Mouse (Mus musculus) embryonic facial prominence, embryonic 13.5 days (tissue): Measurements from ENCODE around the gene Mrtfa. TPM values are rescaled to one million over a fixed set of nuclear protein-coding genes. Genes with fewer than 3 reads are reported as not detected.

Source experiments
- ATAC-seq: fragments of 200-750 bp; cut with Nextera tagmentation; 2 replicates; pipeline ENCODE4 v1.8.0; 2017; ENCODE audit warnings: low read depth; ENCODE audit not compliant: insufficient number of reproducible peaks, insufficient read depth, low FRiP score, low TSS enrichment
- H3K27ac ChIP-seq: fragments of 300-500 bp; sonication (generic); 2 replicates; pipeline ENCODE4 v1.5.1; 2015; ENCODE audit warnings: moderate library complexity, mild to moderate bottlenecking, inconsistent platforms
- H3K27me3 ChIP-seq: fragments of 300-500 bp; sonication (generic); 2 replicates; pipeline ENCODE4 v1.6.1; 2015; ENCODE audit warnings: mild to moderate bottlenecking, inconsistent platforms
- H3K36me3 ChIP-seq: fragments of 300-500 bp; sonication (generic); 2 replicates; pipeline ENCODE4 v1.6.1; 2015; ENCODE audit warnings: mild to moderate bottlenecking, inconsistent platforms
- H3K4me1 ChIP-seq: fragments of 300-500 bp; sonication (generic); 2 replicates; pipeline ENCODE4 v1.6.1; 2015; ENCODE audit warnings: inconsistent platforms
- H3K4me2 ChIP-seq: fragments of 300-500 bp; sonication (generic); 2 replicates; pipeline ENCODE4 v1.6.1; 2015; ENCODE audit warnings: moderate library complexity, mild to moderate bottlenecking, inconsistent platforms
- H3K4me3 ChIP-seq: fragments of 300-500 bp; sonication (generic); 2 replicates; pipeline ENCODE4 v1.5.1; 2015; ENCODE audit warnings: mild to moderate bottlenecking, inconsistent platforms
- H3K9ac ChIP-seq: fragments of 300-500 bp; sonication (generic); 2 replicates; pipeline ENCODE4 v1.6.1; 2015; ENCODE audit warnings: mild to moderate bottlenecking, inconsistent platforms
- H3K9me3 ChIP-seq: fragments of 300-500 bp; sonication (generic); 2 replicates; pipeline ENCODE4 v1.6.1; 2016; ENCODE audit warnings: inconsistent platforms
- WGBS: fragments of 180-500 bp; shearing (Covaris S2); methylation state at CpG from one replicate; pipeline ENCODE4 v1.1.7; 2015; ENCODE audit warnings: mixed read lengths; 5-methylcytosine and 5-hydroxymethylcytosine counted together
- polyA plus RNA-seq: library from polyadenylated mRNA; unstranded; fragments of >200 nt; fragmentation: Nextera tagmentation; extraction: Ambion mirVana; gene quantifications from 2 replicates; pipeline ENCODE4 v1.2.1, GENCODE M21; 2015

Mrtfa gene
- 26.5 and 29.6 TPM in 2 replicates for polyA plus RNA-seq

DNA sequence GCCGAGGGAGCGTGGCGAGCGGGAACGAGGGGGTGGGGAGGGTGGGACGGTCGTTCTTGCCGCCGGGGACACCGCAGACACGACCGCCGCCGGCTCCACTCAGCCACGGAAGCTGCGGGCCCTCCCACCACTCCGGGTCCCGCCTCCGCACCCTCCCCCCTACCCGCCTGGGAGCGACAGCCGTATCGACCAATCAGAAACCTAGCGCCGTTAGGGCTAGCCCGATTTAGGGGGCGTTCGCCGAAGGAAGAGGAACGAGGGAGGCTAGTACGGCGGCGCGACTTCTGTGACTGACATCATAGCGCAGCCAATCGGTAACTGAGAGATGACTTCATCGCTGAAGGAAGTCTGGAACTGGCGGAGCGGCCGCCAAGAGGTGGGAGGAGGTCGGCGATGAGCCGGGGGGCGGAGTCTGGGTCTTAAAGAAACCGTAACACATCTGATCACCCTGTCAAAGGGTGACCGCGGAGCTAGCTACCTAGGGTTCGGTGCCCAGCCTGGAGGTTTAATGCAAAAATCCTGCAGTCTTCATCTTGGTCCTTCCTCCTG lies at the start of gene Mrtfa:
TSS of gene Mrtfa (minus strand) at position 128 of the 549 bp plus-strand sequence.
- H3K9me3 ChIP-seq = no peaks in the 10 kb centered on the region
- peak within 1 kb of the TSS; percentile 91 for H3K4me2 ChIP-seq
- H3K4me3 ChIP-seq = peak within 1 kb of the TSS; percentile 94
- no peaks in the 10 kb centered on the region for H3K27me3 ChIP-seq
- peak within 1 kb of the TSS; percentile 90 for H3K9ac ChIP-seq
- H3K4me1 ChIP-seq = peaks cover 31% of the 10 kb centered on the region
- H3K36me3 ChIP-seq = no peaks in the 10 kb centered on the region; the same call in 1 of the 2 replicates
- under 1% methylated on average over 48 of the region's 48 CpGs for WGBS
- peak within 1 kb of the TSS; percentile 69 for H3K27ac ChIP-seq
- ATAC-seq = peak; percentile 99

DNA sequence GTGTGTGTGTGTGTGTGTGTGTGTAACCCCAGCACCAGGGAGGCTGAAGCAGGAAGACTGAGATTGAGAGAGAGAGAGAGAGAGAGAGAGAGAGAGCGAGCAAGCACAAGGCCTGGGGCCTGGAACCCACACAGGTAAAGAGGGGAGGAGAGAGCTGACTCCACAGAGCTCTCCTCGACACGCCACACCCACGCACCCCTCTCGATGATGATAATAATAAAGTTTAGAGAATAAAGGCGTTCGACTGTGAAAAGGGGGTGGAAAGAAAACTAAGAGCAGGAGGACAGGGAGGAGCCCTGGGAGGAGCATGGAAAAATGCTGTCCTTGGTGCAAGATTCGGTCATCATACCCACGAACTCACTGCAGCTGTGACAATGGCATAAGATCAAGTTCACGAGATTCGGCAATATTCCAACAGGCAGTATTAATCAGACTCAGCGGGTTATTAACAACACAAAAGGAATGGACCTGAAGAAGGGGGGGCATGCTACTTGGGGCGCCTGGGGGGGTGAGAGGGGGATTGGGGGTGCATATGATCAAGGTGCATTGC lies 49.3 kb upstream of the Mrtfa start:
- WGBS = 71% methylated on average over 13 of the region's 13 CpGs
- H3K4me3 ChIP-seq = no peak overlapping the region
- peaks cover 15% of the 10 kb centered on the region for H3K4me1 ChIP-seq
- H3K27ac ChIP-seq = no peak overlapping the region
- H3K36me3 ChIP-seq = no peaks in the 10 kb centered on the region
- H3K9ac ChIP-seq = no peak overlapping the region
- ATAC-seq = no peak
- no peak overlapping the region for H3K4me2 ChIP-seq
- H3K27me3 ChIP-seq = peaks cover 31% of the 10 kb centered on the region
- no peaks in the 10 kb centered on the region; the same call in 1 of the 2 replicates for H3K9me3 ChIP-seq

DNA sequence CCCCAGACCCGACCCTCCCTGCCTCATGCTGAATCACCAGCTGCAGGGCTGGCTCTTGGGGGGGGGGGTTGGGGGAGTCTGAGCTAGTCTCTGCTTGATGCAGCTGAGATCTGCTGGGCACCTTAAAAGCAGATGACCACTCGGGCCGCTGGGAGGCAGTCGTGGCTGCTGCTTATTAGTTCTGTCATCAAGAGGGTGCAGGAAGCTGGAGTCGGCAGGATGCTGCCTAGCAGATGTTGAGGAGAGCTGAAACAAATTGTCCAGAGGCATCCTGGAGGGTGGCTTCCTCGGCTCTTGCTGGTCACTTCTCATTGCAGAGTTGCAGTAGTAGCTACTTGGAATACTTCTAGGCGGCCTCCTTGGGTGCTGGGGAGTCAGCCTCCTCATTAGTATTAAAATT lies 48.7 kb upstream of the Mrtfa start:
- no peak for ATAC-seq
- no peak overlapping the region for H3K9ac ChIP-seq
- no peak overlapping the region for H3K27ac ChIP-seq
- no peak overlapping the region for H3K4me2 ChIP-seq
- peaks cover 34% of the 10 kb centered on the region for H3K27me3 ChIP-seq
- no peaks in the 10 kb centered on the region for H3K36me3 ChIP-seq
- H3K4me1 ChIP-seq = peaks cover 15% of the 10 kb centered on the region
- H3K9me3 ChIP-seq = no peaks in the 10 kb centered on the region; the same call in 1 of the 2 replicates
- 23% methylated on average over 7 of the region's 7 CpGs for WGBS
- H3K4me3 ChIP-seq = no peak overlapping the region

DNA sequence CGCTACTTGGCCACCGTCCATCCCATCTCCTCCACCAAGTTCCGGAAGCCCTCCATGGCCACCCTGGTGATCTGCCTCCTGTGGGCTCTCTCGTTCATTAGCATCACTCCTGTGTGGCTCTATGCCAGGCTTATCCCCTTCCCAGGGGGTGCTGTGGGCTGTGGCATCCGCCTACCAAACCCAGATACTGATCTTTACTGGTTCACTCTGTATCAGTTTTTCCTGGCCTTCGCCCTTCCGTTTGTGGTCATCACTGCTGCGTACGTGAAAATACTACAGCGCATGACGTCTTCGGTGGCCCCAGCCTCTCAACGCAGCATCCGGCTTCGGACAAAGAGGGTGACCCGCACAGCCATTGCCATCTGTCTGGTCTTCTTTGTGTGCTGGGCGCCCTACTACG lies 46.9 kb upstream of the Mrtfa start:
- no peak overlapping the region for H3K9ac ChIP-seq
- peaks cover 15% of the 10 kb centered on the region for H3K4me1 ChIP-seq
- no peak for ATAC-seq
- H3K27ac ChIP-seq = no peak overlapping the region
- H3K4me3 ChIP-seq = no peak overlapping the region
- peaks cover 34% of the 10 kb centered on the region for H3K27me3 ChIP-seq
- no peaks in the 10 kb centered on the region for H3K9me3 ChIP-seq
- H3K4me2 ChIP-seq = no peak overlapping the region
- WGBS = 94% methylated on average over 18 of the region's 18 CpGs
- no peaks in the 10 kb centered on the region for H3K36me3 ChIP-seq

DNA sequence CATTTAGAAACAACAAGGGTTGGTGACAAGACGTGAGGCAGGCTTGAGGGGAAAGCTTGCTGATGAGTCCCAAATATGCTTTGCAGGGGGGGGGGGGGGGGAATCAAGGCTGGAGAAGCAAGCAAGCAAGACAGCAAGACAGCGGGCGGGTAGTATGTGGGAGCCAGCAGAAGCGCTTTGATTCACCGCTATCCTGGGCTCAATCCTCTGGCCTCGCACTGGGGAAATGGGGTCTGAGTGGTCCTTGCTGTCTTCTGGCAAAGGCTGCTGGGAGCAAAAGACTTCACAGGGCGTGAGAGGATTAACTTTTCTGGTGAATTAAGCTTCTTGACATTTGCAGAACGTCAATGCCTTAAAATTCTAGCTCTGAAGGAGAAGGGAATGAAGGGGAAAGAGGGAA lies 45.5 kb upstream of the Mrtfa start:
- H3K4me1 ChIP-seq = peaks cover 15% of the 10 kb centered on the region
- 2% methylated on average over 8 of the region's 8 CpGs for WGBS

DNA sequence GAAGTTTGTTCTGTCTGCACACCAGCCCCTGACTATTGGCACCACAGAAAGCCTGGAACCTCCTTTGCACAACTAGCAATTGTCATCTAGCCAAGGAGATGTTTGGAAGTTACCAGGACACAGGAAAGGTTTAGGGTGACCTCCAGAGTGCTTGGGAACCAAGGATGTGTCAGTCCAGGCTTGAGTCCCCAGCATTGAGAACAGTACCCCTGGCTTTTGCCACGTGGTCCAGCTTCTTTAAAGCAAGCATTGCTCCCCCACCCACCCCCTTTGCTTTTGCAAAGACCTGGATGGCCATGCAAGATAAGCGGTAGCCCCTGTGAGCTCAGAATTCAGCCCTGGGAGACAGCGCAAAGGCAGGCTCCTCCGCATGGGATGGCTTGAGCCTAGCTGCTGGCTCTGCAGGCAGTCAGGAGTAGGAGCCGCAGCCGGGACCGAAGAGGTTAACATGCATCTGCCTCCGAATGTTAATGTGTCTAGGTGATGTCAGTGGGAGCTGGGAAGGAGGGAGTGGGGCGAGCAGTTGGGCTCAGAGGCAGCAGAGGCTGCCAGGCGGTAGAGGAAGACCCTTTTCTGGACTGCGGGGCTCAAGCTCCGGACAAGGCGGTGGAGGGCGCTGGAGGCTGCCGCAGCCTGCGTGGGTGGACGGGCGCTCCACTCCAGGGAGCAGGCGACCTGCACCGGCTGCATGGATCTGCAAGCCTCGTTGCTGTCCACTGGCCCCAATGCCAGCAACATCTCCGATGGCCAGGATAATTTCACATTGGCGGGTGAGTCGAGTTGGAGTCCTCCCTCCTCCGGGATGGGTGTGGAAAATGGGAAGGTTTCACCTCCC lies 44.7 kb upstream of the Mrtfa start, which contains the start of gene Mchr1:
TSS of gene Mchr1 (plus strand) at position 414 of the 835 bp plus-strand sequence.
- 1% methylated on average over 25 of the region's 25 CpGs for WGBS
- peaks cover 34% of the 10 kb centered on the region for H3K27me3 ChIP-seq

More for the DNA sequence above, 45.5 kb upstream of the Mrtfa start:
- Histone ChIP-seq H3K27me3 (peaks cover 34% of the 10 kb centered on the region), H3K4me2 (peak overlapping the region; percentile 90), H3K36me3 (no peaks in the 10 kb centered on the region), H3K27ac (no peak overlapping the region), H3K4me3 (peak overlapping the region; percentile 46), H3K9me3 (no peaks in the 10 kb centered on the region), H3K9ac (peak overlapping the region; percentile 67; the same call in 1 of the 2 replicates)
- ATAC-seq = no peak

DNA sequence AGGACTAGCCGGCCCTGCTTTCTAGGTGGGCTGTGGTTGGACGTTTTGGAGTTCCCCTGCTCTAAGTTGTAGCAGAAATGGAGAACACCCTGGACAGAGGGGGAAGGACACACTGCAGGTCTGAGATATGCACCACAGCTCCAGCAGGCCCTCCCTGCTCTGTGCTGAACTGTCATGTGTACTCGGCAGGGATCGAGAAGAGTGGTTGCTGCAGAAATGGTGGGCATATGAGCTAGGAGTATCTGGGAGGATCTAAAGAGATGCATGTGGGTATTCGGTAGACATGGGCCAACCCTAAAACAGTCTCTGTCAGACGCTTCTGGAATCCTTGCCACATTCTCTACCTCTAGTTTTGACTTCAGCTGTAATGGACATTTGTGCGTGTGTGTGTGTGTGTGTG lies 40.8 kb upstream of the Mrtfa start:
- Histone ChIP-seq H3K4me1 (peaks cover 14% of the 10 kb centered on the region), H3K27ac (no peak overlapping the region), H3K4me2 (no peak overlapping the region), H3K27me3 (peaks cover 14% of the 10 kb centered on the region), H3K4me3 (no peak overlapping the region), H3K9ac (no peak overlapping the region), H3K9me3 (no peaks in the 10 kb centered on the region), H3K36me3 (no peaks in the 10 kb centered on the region)
- no peak for ATAC-seq
- 79% methylated on average over 7 of the region's 7 CpGs for WGBS

More for the DNA sequence above, 44.7 kb upstream of the Mrtfa start, which contains the start of gene Mchr1:
- no peaks in the 10 kb centered on the region for H3K36me3 ChIP-seq
- H3K27ac ChIP-seq = no peak within 1 kb of the TSS
- peak within 1 kb of the TSS; percentile 67 for H3K9ac ChIP-seq
- H3K4me2 ChIP-seq = peak within 1 kb of the TSS; percentile 90
- H3K4me3 ChIP-seq = peak within 1 kb of the TSS; percentile 46
- no peaks in the 10 kb centered on the region for H3K9me3 ChIP-seq
- ATAC-seq = no peak
- peaks cover 15% of the 10 kb centered on the region for H3K4me1 ChIP-seq

DNA sequence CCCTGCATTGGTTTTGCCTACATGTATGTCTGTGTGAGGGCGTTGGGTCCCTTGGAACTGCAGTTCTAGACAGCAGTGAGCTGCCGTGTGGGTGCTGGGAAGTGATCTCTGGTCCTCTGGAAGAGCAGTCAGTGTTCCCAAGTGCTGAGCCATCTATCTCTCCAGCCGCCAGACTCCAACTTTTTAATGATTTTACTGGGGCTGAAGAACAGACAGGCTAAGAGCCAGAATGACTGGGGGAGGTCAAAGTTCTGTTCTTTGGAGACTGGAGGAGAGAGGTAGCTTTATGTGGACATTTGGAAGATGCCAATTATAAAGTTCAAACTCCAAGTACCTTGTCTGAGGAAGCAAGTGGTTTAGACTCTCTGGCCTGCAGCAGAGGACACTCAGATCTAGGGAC lies 39.2 kb upstream of the Mrtfa start:
- WGBS = 77% methylated on average over 3 of the region's 3 CpGs

DNA sequence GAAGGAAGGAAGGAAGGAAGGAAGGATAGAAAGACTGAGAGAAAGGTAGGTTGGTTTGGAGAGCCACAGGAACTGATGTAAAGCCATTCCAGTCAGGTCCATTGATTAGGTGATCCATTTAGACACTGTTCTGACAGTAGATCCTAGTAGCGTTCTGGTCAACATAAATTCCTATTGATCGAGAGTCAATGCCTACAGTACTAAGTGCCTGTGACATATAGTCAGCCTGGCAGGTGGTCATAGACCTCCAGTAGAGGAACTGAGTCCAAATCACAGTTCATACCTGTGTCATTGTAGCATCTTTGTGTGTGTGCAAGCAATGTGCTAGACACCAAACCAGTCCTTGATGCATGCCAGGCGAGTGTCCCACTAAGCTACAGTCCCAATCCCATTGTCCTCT lies 37.7 kb upstream of the Mrtfa start:
- Histone ChIP-seq H3K9ac (no peak overlapping the region), H3K27ac (no peak overlapping the region), H3K36me3 (no peaks in the 10 kb centered on the region), H3K4me3 (no peak overlapping the region), H3K4me1 (no peaks in the 10 kb centered on the region), H3K9me3 (no peaks in the 10 kb centered on the region), H3K27me3 (no peaks in the 10 kb centered on the region), H3K4me2 (no peak overlapping the region)
- WGBS = 84% methylated on average over 3 of the region's 3 CpGs
- no peak for ATAC-seq

More for the DNA sequence above, 39.2 kb upstream of the Mrtfa start:
- H3K9me3 ChIP-seq = no peaks in the 10 kb centered on the region
- no peak overlapping the region for H3K9ac ChIP-seq
- no peak for ATAC-seq
- H3K4me1 ChIP-seq = no peaks in the 10 kb centered on the region; the same call in 1 of the 2 replicates
- no peak overlapping the region for H3K4me2 ChIP-seq
- H3K27ac ChIP-seq = no peak overlapping the region
- peaks cover 2% of the 10 kb centered on the region; the same call in 1 of the 2 replicates for H3K27me3 ChIP-seq
- H3K36me3 ChIP-seq = no peaks in the 10 kb centered on the region
- no peak overlapping the region for H3K4me3 ChIP-seq

DNA sequence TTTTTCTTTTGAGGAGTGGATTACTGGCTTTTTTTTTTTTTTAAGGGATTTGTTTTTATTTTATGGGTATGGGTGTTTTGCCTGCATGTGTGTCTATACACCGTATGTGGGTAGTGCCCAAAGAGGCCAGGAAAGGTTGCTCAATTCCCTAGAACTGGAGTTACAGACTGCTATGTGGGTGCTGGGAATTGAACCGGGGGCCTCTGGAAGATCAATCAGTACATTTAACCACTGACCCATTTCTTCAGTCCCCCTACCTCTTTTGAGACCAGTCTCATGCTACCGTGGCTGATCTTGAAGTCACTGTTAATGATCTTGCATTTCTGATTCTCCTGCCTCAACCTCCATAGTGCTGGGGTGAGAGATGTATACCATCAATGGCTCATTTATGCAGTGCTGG lies 36.7 kb upstream of the Mrtfa start:
- 86% methylated on average over 3 of the region's 3 CpGs for WGBS
- Histone ChIP-seq H3K27me3 (no peaks in the 10 kb centered on the region), H3K4me1 (no peaks in the 10 kb centered on the region), H3K36me3 (no peaks in the 10 kb centered on the region), H3K9ac (no peak overlapping the region), H3K4me3 (no peak overlapping the region), H3K4me2 (no peak overlapping the region), H3K27ac (no peak overlapping the region), H3K9me3 (no peaks in the 10 kb centered on the region)
- no peak for ATAC-seq

DNA sequence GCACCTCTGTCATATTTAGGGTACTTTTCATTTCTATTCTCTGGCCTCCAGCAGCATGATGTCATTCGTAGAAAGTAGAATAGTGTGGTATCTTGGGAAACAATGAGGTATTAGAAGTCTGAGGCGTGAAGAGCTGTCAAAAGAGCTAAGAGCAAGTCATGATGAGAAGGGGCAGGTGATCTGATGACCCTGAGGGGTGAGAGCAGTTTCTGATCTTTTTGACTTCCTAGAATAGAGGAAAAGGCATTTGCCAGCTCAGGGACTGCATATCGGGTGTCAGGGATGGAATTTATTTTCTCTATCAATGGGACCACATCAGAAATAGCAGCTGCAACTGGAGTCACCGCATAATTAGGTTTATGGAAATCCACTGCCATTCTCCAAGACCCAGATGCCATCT lies 36.2 kb upstream of the Mrtfa start:
- WGBS = 57% methylated on average over 4 of the region's 4 CpGs
- no peaks in the 10 kb centered on the region for H3K4me1 ChIP-seq
- no peaks in the 10 kb centered on the region for H3K36me3 ChIP-seq
- no peak for ATAC-seq
- H3K27me3 ChIP-seq = no peaks in the 10 kb centered on the region
- no peaks in the 10 kb centered on the region for H3K9me3 ChIP-seq
- H3K4me2 ChIP-seq = no peak overlapping the region
- H3K9ac ChIP-seq = no peak overlapping the region
- H3K27ac ChIP-seq = no peak overlapping the region
- H3K4me3 ChIP-seq = no peak overlapping the region
